Mouse (Mus musculus) cerebellum, postnatal 10 days (tissue): ENCODE measurements at regions not wholly inside any gene's neighbourhood (a gene's known extent, or its start where the extent isn't known, plus 50 kb on each side); places are given as distances from the start of the nearest gene placed in this dataset.

Source experiments
- DNase-seq, 2 experiments: peaks; one replicate each; pipeline ENCODE4 v3.0.0; 2021; ENCODE audit warnings: mixed read lengths in 2 of 2

- peak in 1 of 2 experiments; percentile 33 for DNase-seq
Observed at GRCm38 (mm10) chr13:83997599-83998369, 224.3 kb upstream of the Tmem161b start.

GRCm38 (mm10) chr13:84021771-84022170 lies 200.3 kb upstream of the Tmem161b start:
- DNase-seq, result no peak

GRCm38 (mm10) chr13:84023021-84023420 lies 199.1 kb upstream of the Tmem161b start:
- DNase-seq, result no peak

- DNase-seq, result no peak
Observed at GRCm38 (mm10) chr13:84023637-84024036, 198.5 kb upstream of the Tmem161b start.

GRCm38 (mm10) chr13:84025348-84025747 lies 196.7 kb upstream of the Tmem161b start:
- peak; percentile 77 to 87 for DNase-seq

GRCm38 (mm10) chr13:84047736-84048135 lies 174.4 kb upstream of the Tmem161b start:
- DNase-seq, result peak; percentile 56 to 61

GRCm38 (mm10) chr13:84052221-84052620 lies 169.9 kb upstream of the Tmem161b start:
- DNase-seq, result peak; percentile 64 to 71

- peak; percentile 82 to 84 for DNase-seq
Observed at GRCm38 (mm10) chr13:84054956-84055355, 167.1 kb upstream of the Tmem161b start.

- peak in 1 of 2 experiments; percentile 52 for DNase-seq
Observed at GRCm38 (mm10) chr13:84055576-84055975, 166.5 kb upstream of the Tmem161b start.

GRCm38 (mm10) chr13:84056451-84056850 lies 165.6 kb upstream of the Tmem161b start:
- DNase-seq, result peak; percentile 44 to 60

GRCm38 (mm10) chr13:84056998-84057397 lies 165.1 kb upstream of the Tmem161b start:
- DNase-seq, result peak; percentile 76

GRCm38 (mm10) chr13:84057456-84057855 lies 164.6 kb upstream of the Tmem161b start:
- DNase-seq, result no peak

GRCm38 (mm10) chr13:84058251-84058650 lies 163.8 kb upstream of the Tmem161b start:
- DNase-seq, result peak in 1 of 2 experiments; percentile 59

- peak; percentile 91 to 92 for DNase-seq
Observed at GRCm38 (mm10) chr13:84059031-84059651, 163.0 kb upstream of the Tmem161b start.

- peak; percentile 63 to 67 for DNase-seq
Observed at GRCm38 (mm10) chr13:84059661-84060452, 162.2 kb upstream of the Tmem161b start.

- DNase-seq, result peak in 1 of 2 experiments; percentile 53
Observed at GRCm38 (mm10) chr13:84060453-84060834, 161.7 kb upstream of the Tmem161b start.

GRCm38 (mm10) chr13:84060906-84061305 lies 161.2 kb upstream of the Tmem161b start:
- no peak for DNase-seq

- DNase-seq, result peak; percentile 70 to 71
Observed at GRCm38 (mm10) chr13:84061820-84062480, 160.1 kb upstream of the Tmem161b start.

GRCm38 (mm10) chr13:84062616-84063015 lies 159.5 kb upstream of the Tmem161b start:
- DNase-seq, result peak; percentile 39 to 69

GRCm38 (mm10) chr13:84063406-84063805 lies 158.7 kb upstream of the Tmem161b start:
- DNase-seq, result peak; percentile 45 to 57

GRCm38 (mm10) chr13:84064291-84064940 lies 157.7 kb upstream of the Tmem161b start:
- DNase-seq, result peak; percentile 25 to 60

- peak; percentile 66 to 71 for DNase-seq
Observed at GRCm38 (mm10) chr13:84065256-84065898, 156.7 kb upstream of the Tmem161b start.
